Mouse (Mus musculus) stomach, embryonic 15.5 days (tissue): ENCODE measurements around the gene Prrx2. TPM values are rescaled to one million over a fixed set of nuclear protein-coding genes. Genes with fewer than 3 reads are reported as not detected.
A peak's percentile ranks its signal among the peaks of the same experiment; 100 is the strongest.

Source experiments
- ATAC-seq: fragments of 200-750 bp; cut with Nextera tagmentation; 2 replicates; pipeline ENCODE4 v1.8.0; 2017; ENCODE audit warnings: low read depth, moderate number of reproducible peaks, moderate TSS enrichment; ENCODE audit not compliant: insufficient read depth, low FRiP score
- H3K27ac ChIP-seq: fragments of 300-500 bp; sonication (generic); 2 replicates; pipeline ENCODE4 v1.5.1; 2015; ENCODE audit warnings: mild to moderate bottlenecking, inconsistent platforms
- H3K27me3 ChIP-seq: fragments of 300-500 bp; sonication (generic); replicated peaks from 2 replicates; pipeline ENCODE4 v1.6.1; 2015; ENCODE audit warnings: inconsistent platforms
- H3K36me3 ChIP-seq: fragments of 300-500 bp; sonication (generic); 2 replicates; pipeline ENCODE4 v1.6.1; 2015; ENCODE audit warnings: inconsistent platforms
- H3K4me1 ChIP-seq: fragments of 300-500 bp; sonication (generic); 2 replicates; pipeline ENCODE4 v1.6.1; 2015; ENCODE audit warnings: inconsistent platforms
- H3K4me2 ChIP-seq: fragments of 300-500 bp; sonication (generic); 2 replicates; pipeline ENCODE4 v1.6.1; 2015; ENCODE audit warnings: mild to moderate bottlenecking, inconsistent platforms
- H3K4me3 ChIP-seq: fragments of 300-500 bp; sonication (generic); replicated peaks from 2 replicates; pipeline ENCODE4 v1.5.1; 2015; ENCODE audit warnings: inconsistent platforms
- H3K9ac ChIP-seq: fragments of 300-500 bp; sonication (generic); 2 replicates; pipeline ENCODE4 v1.6.1; 2015; ENCODE audit warnings: inconsistent platforms
- H3K9me3 ChIP-seq: fragments of 300-500 bp; sonication (generic); 2 replicates; pipeline ENCODE4 v1.6.1; 2016; ENCODE audit warnings: inconsistent platforms
- WGBS: fragments of 180-500 bp; shearing (Covaris S2); methylation state at CpG from one replicate; pipeline ENCODE4 v1.1.7; 2015; 5-methylcytosine and 5-hydroxymethylcytosine counted together
- polyA plus RNA-seq: library from polyadenylated mRNA; unstranded; fragments of >200 nt; fragmentation: Nextera tagmentation; extraction: Ambion mirVana; gene quantifications from 2 replicates; pipeline ENCODE4 v1.2.1, GENCODE M21; 2015

Prrx2 gene
- polyA plus RNA-seq, 1 experiment from 2014 or later, result 4.3 TPM

GRCm38 (mm10) chr2:30917649-30918048 lies 82.9 kb downstream of the Prrx2 start:
- H3K4me3 ChIP-seq, result no peak overlapping the region
- no peak overlapping the region for H3K27ac ChIP-seq
- no peaks in the 10 kb centered on the region for H3K36me3 ChIP-seq
- ATAC-seq, result no peak
- no peaks in the 10 kb centered on the region for H3K27me3 ChIP-seq
- peaks cover 11% of the 10 kb centered on the region; the same call in 1 of the 2 replicates for H3K4me1 ChIP-seq
- no peak overlapping the region for H3K4me2 ChIP-seq
- no peak overlapping the region for H3K9ac ChIP-seq
- 87% methylated on average over 7 of the region's 7 CpGs for WGBS
- no peaks in the 10 kb centered on the region for H3K9me3 ChIP-seq

- no peak for ATAC-seq
- no peaks in the 10 kb centered on the region for H3K9me3 ChIP-seq
- no peak overlapping the region for H3K4me3 ChIP-seq
- no peak overlapping the region for H3K4me2 ChIP-seq
- WGBS, result 62% methylated on average over 6 of the region's 6 CpGs
- H3K27ac ChIP-seq, result peak overlapping the region; percentile 52; the same call in 1 of the 2 replicates
- no peaks in the 10 kb centered on the region for H3K36me3 ChIP-seq
- no peaks in the 10 kb centered on the region for H3K27me3 ChIP-seq
- no peak overlapping the region for H3K9ac ChIP-seq
- H3K4me1 ChIP-seq, result peaks cover 8% of the 10 kb centered on the region; the same call in 1 of the 2 replicates
These were observed 83.4 kb downstream of the Prrx2 start for GRCm38 (mm10) chr2:30918126-30918525.

GRCm38 (mm10) chr2:30918780-30919329 lies 84.1 kb downstream of the Prrx2 start:
- Histone ChIP-seq H3K4me3 (no peak overlapping the region), H3K36me3 (no peaks in the 10 kb centered on the region), H3K9me3 (no peaks in the 10 kb centered on the region), H3K27ac (peak overlapping the region; percentile 55; the same call in 1 of the 2 replicates), H3K27me3 (no peaks in the 10 kb centered on the region), H3K4me1 (peaks cover 8% of the 10 kb centered on the region; the same call in 1 of the 2 replicates), H3K4me2 (no peak overlapping the region), H3K9ac (no peak overlapping the region)
- WGBS, result 40% methylated on average over 8 of the region's 8 CpGs
- peak; percentile 39; the same call in 1 of the 2 replicates for ATAC-seq

- Histone ChIP-seq H3K9me3 (no peaks in the 10 kb centered on the region), H3K27me3 (no peaks in the 10 kb centered on the region), H3K36me3 (no peaks in the 10 kb centered on the region), H3K4me1 (peaks cover 8% of the 10 kb centered on the region; the same call in 1 of the 2 replicates), H3K27ac (peak overlapping the region; percentile 13; the same call in 1 of the 2 replicates), H3K4me3 (no peak overlapping the region), H3K9ac (no peak overlapping the region), H3K4me2 (no peak overlapping the region)
- WGBS, result 45% methylated on average over 7 of the region's 7 CpGs
- no peak for ATAC-seq
These were observed 85.4 kb downstream of the Prrx2 start for GRCm38 (mm10) chr2:30920216-30920615.

GRCm38 (mm10) chr2:30923099-30923498 lies 88.3 kb downstream of the Prrx2 start:
- Histone ChIP-seq H3K36me3 (no peaks in the 10 kb centered on the region), H3K4me2 (no peak overlapping the region), H3K9ac (no peak overlapping the region), H3K9me3 (no peaks in the 10 kb centered on the region), H3K4me3 (no peak overlapping the region), H3K27ac (no peak overlapping the region), H3K4me1 (peaks cover 24% of the 10 kb centered on the region), H3K27me3 (no peaks in the 10 kb centered on the region)
- 68% methylated on average over 3 of the region's 3 CpGs for WGBS
- ATAC-seq, result no peak

GRCm38 (mm10) chr2:30925181-30925580 lies 90.4 kb downstream of the Prrx2 start:
- Histone ChIP-seq H3K4me3 (no peak overlapping the region), H3K4me2 (no peak overlapping the region), H3K36me3 (no peaks in the 10 kb centered on the region), H3K27ac (no peak overlapping the region), H3K4me1 (peaks cover 25% of the 10 kb centered on the region), H3K9me3 (no peaks in the 10 kb centered on the region), H3K9ac (no peak overlapping the region), H3K27me3 (no peaks in the 10 kb centered on the region)
- WGBS, result 80% methylated on average over 4 of the region's 4 CpGs
- ATAC-seq, result no peak

- Histone ChIP-seq H3K27me3 (no peaks in the 10 kb centered on the region), H3K4me2 (no peak overlapping the region), H3K36me3 (no peaks in the 10 kb centered on the region), H3K4me1 (peaks cover 25% of the 10 kb centered on the region), H3K27ac (no peak overlapping the region), H3K9me3 (no peaks in the 10 kb centered on the region), H3K9ac (no peak overlapping the region), H3K4me3 (no peak overlapping the region)
- WGBS, result 59% methylated on average over 4 of the region's 4 CpGs
- ATAC-seq, result no peak
These were observed 91.6 kb downstream of the Prrx2 start for GRCm38 (mm10) chr2:30926381-30926780.

GRCm38 (mm10) chr2:30927151-30927781 lies 92.5 kb downstream of the Prrx2 start:
- Histone ChIP-seq H3K36me3 (no peaks in the 10 kb centered on the region), H3K27me3 (no peaks in the 10 kb centered on the region), H3K9me3 (no peaks in the 10 kb centered on the region), H3K4me2 (no peak overlapping the region), H3K9ac (no peak overlapping the region), H3K27ac (peak overlapping the region; percentile 62), H3K4me1 (peaks cover 25% of the 10 kb centered on the region), H3K4me3 (no peak overlapping the region)
- no peak for ATAC-seq
- WGBS, result 59% methylated on average over 9 of the region's 9 CpGs

- Histone ChIP-seq H3K4me2 (peak overlapping the region; percentile 33; the same call in 1 of the 2 replicates), H3K27me3 (no peaks in the 10 kb centered on the region), H3K36me3 (no peaks in the 10 kb centered on the region), H3K27ac (peak overlapping the region; percentile 31; the same call in 1 of the 2 replicates), H3K9ac (no peak overlapping the region), H3K4me3 (no peak overlapping the region), H3K4me1 (peaks cover 25% of the 10 kb centered on the region), H3K9me3 (no peaks in the 10 kb centered on the region)
- ATAC-seq, result peak; percentile 38; the same call in 1 of the 2 replicates
- 26% methylated on average over 14 of the region's 14 CpGs for WGBS
These were observed 93.3 kb downstream of the Prrx2 start for GRCm38 (mm10) chr2:30927844-30928628.

- no peaks in the 10 kb centered on the region for H3K9me3 ChIP-seq
- H3K4me3 ChIP-seq, result peak overlapping the region; percentile 35
- 26% methylated on average over 12 of the region's 12 CpGs for WGBS
- peaks cover 25% of the 10 kb centered on the region for H3K4me1 ChIP-seq
- peak overlapping the region; percentile 28; the same call in 1 of the 2 replicates for H3K27ac ChIP-seq
- peak overlapping the region; percentile 68 for H3K4me2 ChIP-seq
- peak; percentile 81 for ATAC-seq
- H3K36me3 ChIP-seq, result no peaks in the 10 kb centered on the region
- no peaks in the 10 kb centered on the region for H3K27me3 ChIP-seq
- no peak overlapping the region for H3K9ac ChIP-seq
These were observed 94.2 kb downstream of the Prrx2 start for GRCm38 (mm10) chr2:30928893-30929482.

GRCm38 (mm10) chr2:30929483-30930045 lies 94.8 kb downstream of the Prrx2 start, which contains the start of gene Ptges:
TSS of gene Ptges (minus strand) at chr2:30929863.
- no peaks in the 10 kb centered on the region for H3K36me3 ChIP-seq
- peak; percentile 59 for ATAC-seq
- peaks cover 25% of the 10 kb centered on the region for H3K4me1 ChIP-seq
- peak within 1 kb of the TSS; percentile 68 for H3K4me2 ChIP-seq
- no peaks in the 10 kb centered on the region for H3K9me3 ChIP-seq
- H3K27me3 ChIP-seq, result no peaks in the 10 kb centered on the region
- H3K4me3 ChIP-seq, result peak within 1 kb of the TSS; percentile 35
- H3K27ac ChIP-seq, result peak within 1 kb of the TSS; percentile 51; the same call in 1 of the 2 replicates
- peak within 1 kb of the TSS; percentile 9; the same call in 1 of the 2 replicates for H3K9ac ChIP-seq
- 2% methylated on average over 23 of the region's 23 CpGs for WGBS
